Mouse (Mus musculus): ENCODE measurements around the gene Thada. TPM values are rescaled to one million over a fixed set of nuclear protein-coding genes. Genes with fewer than 3 reads are reported as not detected.

The Thada gene
- polyA plus RNA-seq, 1 experiment: 2.2 TPM

- TF ChIP-seq GATA1 (IDR thresholded peaks at IDR 0.05; ENCODE audit: low read length): no peak
Measured at GRCm38 (mm10) chr17:84189127-84189854, 276.7 kb downstream of the Thada start.

GRCm38 (mm10) chr17:84188374-84188961 is 277.5 kb downstream of the Thada start:
- no peak for TF ChIP-seq GATA1 (IDR thresholded peaks at IDR 0.05; ENCODE audit: low read length)

- no peak for TF ChIP-seq GATA1 (IDR thresholded peaks at IDR 0.05; ENCODE audit: low read length)
Measured at GRCm38 (mm10) chr17:84187727-84188373, 278.2 kb downstream of the Thada start, which contains the start of gene Zfp36l2. Gene Zfp36l2 (minus strand): TSS chr17:84187947.

- TF ChIP-seq GATA1 (IDR thresholded peaks at IDR 0.05; ENCODE audit: low read length): no peak
Measured at GRCm38 (mm10) chr17:84186451-84187202, 279.4 kb downstream of the Thada start.

GRCm38 (mm10) chr17:84185581-84186450 is 280.2 kb downstream of the Thada start:
- no peak for TF ChIP-seq GATA1 (IDR thresholded peaks at IDR 0.05; ENCODE audit: low read length)

GRCm38 (mm10) chr17:84185011-84185411 is 281.0 kb downstream of the Thada start:
- TF ChIP-seq GATA1 (IDR thresholded peaks at IDR 0.05; ENCODE audit: low read length): no peak

GRCm38 (mm10) chr17:84183291-84183781 is 282.7 kb downstream of the Thada start:
- no peak for TF ChIP-seq GATA1 (IDR thresholded peaks at IDR 0.05; ENCODE audit: low read length)

- TF ChIP-seq GATA1 (IDR thresholded peaks at IDR 0.05; ENCODE audit: low read length): no peak
Measured at GRCm38 (mm10) chr17:84182311-84183271, 283.4 kb downstream of the Thada start.

GRCm38 (mm10) chr17:84181502-84182310 is 284.3 kb downstream of the Thada start:
- no peak for TF ChIP-seq GATA1 (IDR thresholded peaks at IDR 0.05; ENCODE audit: low read length)

GRCm38 (mm10) chr17:84180715-84181501 is 285.1 kb downstream of the Thada start:
- no peak for TF ChIP-seq GATA1 (IDR thresholded peaks at IDR 0.05; ENCODE audit: low read length)

- no peak for TF ChIP-seq GATA1 (IDR thresholded peaks at IDR 0.05; ENCODE audit: low read length)
Measured at GRCm38 (mm10) chr17:84179973-84180365, 286.0 kb downstream of the Thada start.

Data from G1E-ER4 (cell line).